Mouse (Mus musculus): Measurements from ENCODE around the gene Ralgps1. TPM values are rescaled to one million over a fixed set of nuclear protein-coding genes. Genes with fewer than 3 reads are reported as not detected.

Ralgps1 gene
- polyA plus RNA-seq, 1 experiment, result 4.6 TPM

DNA sequence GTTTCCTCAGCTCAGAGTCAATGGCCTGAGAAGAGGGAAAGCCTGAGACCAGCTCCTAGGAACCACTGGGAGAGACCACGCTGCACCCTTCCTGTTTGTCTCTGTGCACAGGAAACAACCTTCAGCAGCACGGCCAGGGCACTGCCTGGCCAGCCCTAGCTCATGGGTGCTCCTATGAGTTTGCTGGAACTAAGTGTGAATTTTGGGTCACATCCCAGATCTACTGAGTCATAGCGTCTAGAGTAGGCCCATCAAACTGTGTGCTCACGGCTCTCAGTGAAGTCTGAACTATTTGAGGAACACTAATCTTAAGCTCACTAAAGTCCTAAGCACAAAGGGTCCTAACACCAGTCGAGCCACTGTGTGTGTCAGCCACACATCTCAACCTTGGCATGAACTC lies 166.3 kb downstream of the Ralgps1 start:
- WGBS, result 46% methylated on average over 5 of the region's 5 CpGs
- Histone ChIP-seq H3K27ac (ENCODE audit: control insufficient read depth, insufficient read depth, low read depth, low read length, poor library complexity) (no peak overlapping the region), H3K4me3 (replicated peaks; ENCODE audit: control insufficient read depth, low read depth, low read length) (no peak overlapping the region)

DNA sequence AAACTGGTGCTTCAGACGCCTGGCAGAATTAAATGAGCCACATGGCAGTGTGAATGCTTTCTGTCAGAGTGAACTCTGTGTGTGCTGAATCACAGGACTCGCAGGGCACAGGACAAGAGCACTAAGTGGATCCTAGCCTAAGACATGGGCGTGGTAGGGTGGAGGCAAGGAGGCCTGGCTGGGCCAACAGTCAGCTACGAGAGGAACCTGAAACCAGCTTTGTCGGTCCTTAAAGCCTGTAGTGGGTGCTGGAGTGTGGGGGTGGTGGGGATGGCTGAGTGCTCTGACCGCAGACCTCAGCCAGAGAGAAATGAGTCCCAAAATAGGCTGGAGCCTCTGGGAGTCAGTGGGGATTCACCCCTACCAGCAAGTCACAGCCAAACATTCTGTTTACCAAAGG lies 168.0 kb downstream of the Ralgps1 start:
- H3K27ac ChIP-seq (ENCODE audit: control insufficient read depth, insufficient read depth, low read depth, low read length, poor library complexity), result no peak overlapping the region
- 60% methylated on average over 6 of the region's 6 CpGs for WGBS
- H3K4me1 ChIP-seq (ENCODE audit: control insufficient read depth, insufficient read depth, low read length), result no peaks in the 10 kb centered on the region
- no peak for TF ChIP-seq POLR2A (IDR thresholded peaks at IDR 0.05; ENCODE audit: borderline replicate concordance, control insufficient read depth, low read depth, low read length)
- TF ChIP-seq CTCF (IDR thresholded peaks at IDR 0.05; ENCODE audit: control insufficient read depth, insufficient read depth, low read length), result no peak
- no peak overlapping the region for H3K4me3 ChIP-seq (replicated peaks; ENCODE audit: control insufficient read depth, low read depth, low read length)

More for the DNA sequence above, 166.3 kb downstream of the Ralgps1 start:
- TF ChIP-seq POLR2A (IDR thresholded peaks at IDR 0.05; ENCODE audit: borderline replicate concordance, control insufficient read depth, low read depth, low read length) (no peak), CTCF (IDR thresholded peaks at IDR 0.05; ENCODE audit: control insufficient read depth, insufficient read depth, low read length) (no peak)
- no peaks in the 10 kb centered on the region for H3K4me1 ChIP-seq (ENCODE audit: control insufficient read depth, insufficient read depth, low read length)

DNA sequence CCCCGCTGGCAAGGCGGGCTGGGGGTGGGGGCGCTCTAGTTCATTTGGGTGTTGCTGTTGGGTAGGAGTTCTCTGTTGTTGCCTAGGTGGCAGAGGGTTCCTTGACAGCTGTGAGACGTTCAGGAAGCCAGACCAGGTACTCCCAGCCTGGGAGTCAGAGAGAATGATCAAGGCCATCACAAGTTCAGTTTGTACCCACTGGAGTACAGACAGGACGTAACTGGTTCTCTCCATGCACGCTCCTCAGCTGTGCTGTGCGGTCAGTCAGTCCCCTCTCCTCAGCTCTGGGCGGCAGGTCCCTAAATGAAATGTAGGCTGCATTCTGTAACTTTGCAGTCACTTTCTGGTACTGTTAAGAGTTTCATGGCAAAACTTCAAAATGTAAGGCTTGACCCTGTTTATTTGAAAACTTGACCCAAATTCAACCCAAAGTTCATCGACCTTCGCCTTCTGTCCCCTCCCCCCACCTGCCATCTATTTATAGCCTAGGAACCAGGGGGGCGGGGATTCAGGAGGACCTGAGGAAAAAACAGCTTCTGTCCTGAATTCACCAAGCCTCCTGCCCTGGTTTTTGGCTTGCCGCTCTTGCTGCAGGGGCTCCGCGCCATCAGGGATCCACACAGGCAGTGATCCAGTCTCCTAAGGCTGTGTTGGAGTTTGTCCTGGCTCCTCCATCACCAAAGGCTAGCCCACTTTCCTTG lies 170.8 kb downstream of the Ralgps1 start:
- 83% methylated on average over 14 of the region's 14 CpGs for WGBS
- Histone ChIP-seq H3K4me1 (ENCODE audit: control insufficient read depth, insufficient read depth, low read length) (no peaks in the 10 kb centered on the region), H3K4me3 (replicated peaks; ENCODE audit: control insufficient read depth, low read depth, low read length) (no peak overlapping the region), H3K27ac (ENCODE audit: control insufficient read depth, insufficient read depth, low read depth, low read length, poor library complexity) (no peak overlapping the region)
- TF ChIP-seq CTCF (IDR thresholded peaks at IDR 0.05; ENCODE audit: control insufficient read depth, insufficient read depth, low read length) (no peak), POLR2A (IDR thresholded peaks at IDR 0.05; ENCODE audit: borderline replicate concordance, control insufficient read depth, low read depth, low read length) (no peak)

DNA sequence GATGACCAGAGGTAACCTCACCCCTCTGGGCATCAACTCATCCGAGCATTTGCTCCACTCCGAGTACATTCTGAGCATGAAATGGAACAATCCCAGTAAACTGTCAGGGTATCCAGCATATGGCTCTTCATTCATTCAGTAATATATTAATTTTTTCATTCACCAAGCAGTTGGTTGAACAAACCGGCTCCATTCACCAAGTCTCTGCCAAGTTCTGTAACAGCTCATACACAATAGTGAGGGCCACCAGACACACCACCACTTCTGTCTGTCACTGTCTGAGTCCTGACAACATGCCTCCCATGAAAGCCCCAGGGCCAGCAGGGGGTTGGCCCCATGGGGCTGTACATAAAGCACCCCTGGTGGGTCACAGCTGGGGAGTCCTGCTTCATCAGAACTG lies 181.3 kb downstream of the Ralgps1 start:
- TF ChIP-seq POLR2A (IDR thresholded peaks at IDR 0.05; ENCODE audit: borderline replicate concordance, control insufficient read depth, low read depth, low read length) (no peak), CTCF (IDR thresholded peaks at IDR 0.05; ENCODE audit: control insufficient read depth, insufficient read depth, low read length) (no peak)
- 88% methylated on average over 3 of the region's 3 CpGs for whole genome bisulfite sequencing
- Histone ChIP-seq H3K4me1 (ENCODE audit: control insufficient read depth, insufficient read depth, low read length) (no peaks in the 10 kb centered on the region), H3K27ac (ENCODE audit: control insufficient read depth, insufficient read depth, low read depth, low read length, poor library complexity) (no peak overlapping the region), H3K4me3 (replicated peaks; ENCODE audit: control insufficient read depth, low read depth, low read length) (no peak overlapping the region)

DNA sequence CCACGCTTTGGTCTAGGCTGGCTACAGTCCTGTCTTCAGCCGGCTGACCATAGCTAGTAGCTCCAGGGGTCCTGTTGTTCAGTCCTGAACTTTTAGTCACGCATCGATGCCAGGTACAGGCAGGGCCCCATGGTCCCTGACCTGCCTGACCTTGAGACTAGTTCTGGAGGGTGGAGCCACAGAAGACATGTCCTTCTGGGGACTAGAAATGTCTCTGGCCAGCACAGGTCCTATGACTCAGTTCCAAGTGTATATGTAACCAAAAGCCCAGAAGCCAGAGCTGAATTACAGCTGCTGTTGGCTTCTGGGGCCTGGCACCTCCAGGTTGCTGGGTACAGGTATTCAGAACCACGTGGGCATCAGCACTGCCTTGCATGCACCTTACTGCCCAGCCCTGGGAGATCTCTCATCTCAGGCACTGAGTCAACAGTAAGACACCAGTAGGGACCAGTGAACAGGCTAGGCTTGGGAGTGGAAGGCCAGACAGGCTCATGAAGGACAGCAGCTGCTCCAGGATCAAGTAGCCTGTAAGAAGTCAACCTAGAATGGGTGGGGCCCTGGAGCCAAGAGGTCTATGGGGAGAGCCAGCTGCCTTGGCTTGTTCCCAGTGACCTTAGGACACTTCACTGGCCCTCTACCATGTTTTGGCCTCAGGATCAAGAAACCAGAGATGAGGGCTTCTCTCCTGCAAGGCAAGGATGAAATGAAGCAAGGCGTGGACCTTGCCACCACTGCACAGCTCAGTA lies 182.2 kb downstream of the Ralgps1 start:
- Histone ChIP-seq H3K4me1 (ENCODE audit: control insufficient read depth, insufficient read depth, low read length) (no peaks in the 10 kb centered on the region), H3K27ac (ENCODE audit: control insufficient read depth, insufficient read depth, low read depth, low read length, poor library complexity) (no peak overlapping the region; the same call in 1 of the 2 replicates), H3K4me3 (replicated peaks; ENCODE audit: control insufficient read depth, low read depth, low read length) (no peak overlapping the region)
- WGBS, result 87% methylated on average over 6 of the region's 6 CpGs
- no peak for TF ChIP-seq CTCF (IDR thresholded peaks at IDR 0.05; ENCODE audit: control insufficient read depth, insufficient read depth, low read length)
- TF ChIP-seq POLR2A (IDR thresholded peaks at IDR 0.05; ENCODE audit: borderline replicate concordance, control insufficient read depth, low read depth, low read length), result no peak

DNA sequence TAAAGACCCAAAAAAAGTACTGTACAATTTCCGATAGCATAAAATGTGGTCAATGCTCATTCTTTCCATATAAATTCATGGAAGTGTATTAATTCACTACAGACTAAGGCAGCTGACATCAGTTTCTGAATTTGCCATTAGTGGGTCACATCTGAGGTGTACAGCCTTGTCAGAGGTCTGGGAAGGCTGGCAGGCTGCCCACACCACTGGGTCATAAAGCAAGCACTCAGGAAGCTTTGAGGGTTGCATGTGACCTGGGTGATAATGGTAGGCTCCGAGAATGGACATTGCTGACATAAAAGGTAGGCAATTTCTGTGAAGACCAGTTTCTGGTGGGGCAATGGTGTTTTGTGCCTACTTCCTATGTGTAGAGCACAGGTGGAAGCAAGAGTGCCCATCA lies 183.4 kb downstream of the Ralgps1 start:
- WGBS, result 59% methylated on average over 2 of the region's 2 CpGs
- TF ChIP-seq CTCF (IDR thresholded peaks at IDR 0.05; ENCODE audit: control insufficient read depth, insufficient read depth, low read length) (no peak), POLR2A (IDR thresholded peaks at IDR 0.05; ENCODE audit: borderline replicate concordance, control insufficient read depth, low read depth, low read length) (no peak)
- no peaks in the 10 kb centered on the region for H3K4me1 ChIP-seq (ENCODE audit: control insufficient read depth, insufficient read depth, low read length)
- no peak overlapping the region for H3K27ac ChIP-seq (ENCODE audit: control insufficient read depth, insufficient read depth, low read depth, low read length, poor library complexity)
- no peak overlapping the region for H3K4me3 ChIP-seq (replicated peaks; ENCODE audit: control insufficient read depth, low read depth, low read length)

DNA sequence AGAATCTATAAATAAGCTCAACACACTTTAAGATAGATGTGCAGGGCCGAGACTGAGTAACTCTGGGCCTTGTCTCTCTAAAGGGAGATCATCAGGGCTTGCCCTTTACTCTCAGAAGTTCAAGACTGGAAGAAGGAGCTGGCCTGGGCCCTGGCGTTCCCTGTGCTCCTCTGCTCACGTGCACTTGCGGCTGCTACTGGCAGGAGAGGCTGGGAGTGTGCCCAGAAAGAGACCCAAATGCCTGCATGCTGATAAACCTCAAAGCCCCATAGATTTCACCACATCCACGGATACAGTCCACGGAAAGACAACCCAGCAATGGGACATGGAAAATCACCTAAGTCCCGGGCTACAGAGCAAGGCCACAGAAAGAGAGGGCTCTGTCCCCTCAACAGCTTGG lies 184.8 kb downstream of the Ralgps1 start:
- no peak for TF ChIP-seq POLR2A (IDR thresholded peaks at IDR 0.05; ENCODE audit: borderline replicate concordance, control insufficient read depth, low read depth, low read length)
- TF ChIP-seq CTCF (IDR thresholded peaks at IDR 0.05; ENCODE audit: control insufficient read depth, insufficient read depth, low read length), result no peak
- Histone ChIP-seq H3K27ac (ENCODE audit: control insufficient read depth, insufficient read depth, low read depth, low read length, poor library complexity) (no peak overlapping the region), H3K4me3 (replicated peaks; ENCODE audit: control insufficient read depth, low read depth, low read length) (no peak overlapping the region), H3K4me1 (ENCODE audit: control insufficient read depth, insufficient read depth, low read length) (no peaks in the 10 kb centered on the region)
- 78% methylated on average over 7 of the region's 7 CpGs for WGBS

DNA sequence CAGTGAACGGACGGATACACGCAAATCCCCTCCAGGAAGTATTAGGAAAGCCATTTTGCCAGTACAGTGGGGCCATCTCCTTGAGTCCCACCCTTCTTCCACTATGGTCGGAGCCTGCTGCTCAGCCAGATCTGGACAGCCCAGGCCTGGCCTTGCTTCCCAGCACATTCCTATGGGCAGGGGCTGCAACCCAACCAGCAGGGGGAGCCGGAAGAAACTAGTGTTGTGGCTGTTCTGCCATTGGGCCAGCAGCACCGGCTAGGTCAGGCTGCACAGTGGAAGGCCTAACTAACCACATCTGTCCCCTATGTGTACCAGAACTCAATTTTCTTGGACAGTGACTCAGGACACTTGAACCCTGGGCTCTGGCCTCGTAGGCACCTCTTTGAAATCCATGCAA lies 186.0 kb downstream of the Ralgps1 start:
- Histone ChIP-seq H3K4me1 (ENCODE audit: control insufficient read depth, insufficient read depth, low read length) (no peaks in the 10 kb centered on the region), H3K27ac (ENCODE audit: control insufficient read depth, insufficient read depth, low read depth, low read length, poor library complexity) (no peak overlapping the region), H3K4me3 (replicated peaks; ENCODE audit: control insufficient read depth, low read depth, low read length) (no peak overlapping the region)
- TF ChIP-seq CTCF (IDR thresholded peaks at IDR 0.05; ENCODE audit: control insufficient read depth, insufficient read depth, low read length) (peak; percentile 54), POLR2A (IDR thresholded peaks at IDR 0.05; ENCODE audit: borderline replicate concordance, control insufficient read depth, low read depth, low read length) (no peak)
- WGBS, result 79% methylated on average over 7 of the region's 7 CpGs
